Mouse (Mus musculus) CH12.LX (cell line): ENCODE data around the gene Leprot. TPM values are rescaled to one million over a fixed set of nuclear protein-coding genes. Genes with fewer than 3 reads are reported as not detected.

Experiments
- DNase-seq: peaks from one replicate; pipeline ENCODE4 v3.0.0-alpha.2; 2013; ENCODE audit errors: extremely low read depth
- H3K27ac ChIP-seq: 2 replicates; pipeline ENCODE4 v1.5.1; 2012; ENCODE audit warnings: low read depth, mild to moderate bottlenecking, control low read depth, moderate library complexity; ENCODE audit not compliant: insufficient read depth
- H3K27me3 ChIP-seq: replicated peaks from 2 replicates; pipeline ENCODE3; 2012; ENCODE audit warnings: inconsistent platforms
- H3K36me3 ChIP-seq, 2 experiments: replicated peaks in 1 of 2; 2 replicates each; pipeline versions ENCODE3 to v1.6.1; 2012; ENCODE audit warnings: inconsistent platforms in 1 of 2, low read length in 1 of 2, mild to moderate bottlenecking in 1 of 2, mixed read lengths in 1 of 2, moderate library complexity in 1 of 2; ENCODE audit not compliant: control insufficient read depth in 1 of 2, insufficient read depth in 1 of 2
- H3K4me1 ChIP-seq, 2 experiments: 2 replicates each; pipeline ENCODE4 v1.6.1; 2012; ENCODE audit warnings: inconsistent platforms in 1 of 2, moderate library complexity in 1 of 2; ENCODE audit not compliant: insufficient read depth in 2 of 2, control insufficient read depth in 1 of 2
- H3K4me2 ChIP-seq: 2 replicates; pipeline ENCODE4 v1.6.1; 2012; ENCODE audit warnings: low read depth, mild to moderate bottlenecking, control low read depth; ENCODE audit not compliant: poor library complexity, insufficient read depth, severe bottlenecking
- H3K4me3 ChIP-seq, 3 experiments: fragments of 150-350 bp in 1 of 3; sonication (generic) in 1 of 3; replicated peaks in 1 of 3; 2 replicates each; pipeline versions ENCODE3 to v1.5.1; 2011 to 2012; ENCODE audit warnings: low read depth in 2 of 3, low read length in 2 of 3, mild to moderate bottlenecking in 2 of 3, moderate library complexity in 2 of 3, control low read depth in 1 of 3, improper control_type of control experiment in 1 of 3, inconsistent platforms in 1 of 3, mixed read lengths in 1 of 3; ENCODE audit not compliant: poor library complexity in 1 of 3
- H3K79me2 ChIP-seq: replicated peaks from 2 replicates; pipeline ENCODE4 v1.6.1; 2012; ENCODE audit warnings: mild to moderate bottlenecking, moderate library complexity; ENCODE audit not compliant: control insufficient read depth, poor library complexity, insufficient read depth, severe bottlenecking; ENCODE audit errors: extremely low read depth
- H3K9ac ChIP-seq: 2 replicates; pipeline ENCODE4 v1.6.1; 2012; ENCODE audit warnings: low read depth, mild to moderate bottlenecking, control low read depth, moderate library complexity; ENCODE audit not compliant: insufficient read depth
- H3K9me3 ChIP-seq: replicated peaks from 2 replicates; pipeline ENCODE3; 2012; ENCODE audit warnings: low read length, inconsistent platforms, mixed read lengths
- BHLHE40 ChIP-seq: IDR thresholded peaks from 2 replicates; pipeline ENCODE4 v1.6.1; 2011; ENCODE audit warnings: mild to moderate bottlenecking, low read depth, low read length, improper control_type of control experiment
- CHD1 ChIP-seq: IDR thresholded peaks from 2 replicates; pipeline ENCODE4 v1.6.1; 2012; ENCODE audit warnings: low read depth, low read length, improper control_type of control experiment, inconsistent platforms
- ELF1 ChIP-seq: IDR thresholded peaks from 2 replicates; pipeline ENCODE4 v1.6.1; 2014; ENCODE audit warnings: low read depth, mild to moderate bottlenecking, inconsistent platforms, low read length, improper control_type of control experiment
- GABPA ChIP-seq: IDR thresholded peaks from 2 replicates; pipeline ENCODE4 v1.6.1; 2012; ENCODE audit warnings: low read depth, low read length, improper control_type of control experiment, inconsistent platforms; ENCODE audit not compliant: insufficient replicate concordance
- HCFC1 ChIP-seq: IDR thresholded peaks from 2 replicates; pipeline ENCODE4 v1.6.1; 2012; ENCODE audit warnings: low read depth, mild to moderate bottlenecking, inconsistent platforms, low read length, improper control_type of control experiment
- IRF4 ChIP-seq: IDR thresholded peaks from 2 replicates; pipeline ENCODE4 v1.6.1; 2014; ENCODE audit warnings: low read depth, mild to moderate bottlenecking, inconsistent platforms, low read length, improper control_type of control experiment
- JUND ChIP-seq: conservative IDR thresholded peaks from 2 replicates; pipeline ENCODE4 v1.6.1; 2011; ENCODE audit warnings: low read depth, low read length, improper control_type of control experiment
- KAT2A ChIP-seq: IDR thresholded peaks from 2 replicates; pipeline ENCODE4 v1.6.1; 2012; ENCODE audit warnings: low read length, improper control_type of control experiment, inconsistent platforms; ENCODE audit not compliant: insufficient replicate concordance
- MAFK ChIP-seq: IDR thresholded peaks from 2 replicates; pipeline ENCODE4 v1.6.1; 2011; ENCODE audit warnings: low read length, improper control_type of control experiment; ENCODE audit not compliant: insufficient replicate concordance
- MEF2A ChIP-seq: IDR thresholded peaks from 2 replicates; pipeline ENCODE4 v1.6.1; 2014; ENCODE audit warnings: low read depth, mild to moderate bottlenecking, inconsistent platforms, low read length, improper control_type of control experiment, borderline replicate concordance
- MYC ChIP-seq: IDR thresholded peaks from 2 replicates; pipeline ENCODE4 v1.6.1; 2011; ENCODE audit warnings: low read depth, mild to moderate bottlenecking, improper control_type of control experiment, low read length
- NELFE ChIP-seq: IDR thresholded peaks from 2 replicates; pipeline ENCODE4 v1.6.1; 2011; ENCODE audit warnings: low read depth, low read length, improper control_type of control experiment
- NRF1 ChIP-seq: IDR thresholded peaks from 2 replicates; pipeline ENCODE4 v1.6.1; 2014; ENCODE audit warnings: low read depth, mild to moderate bottlenecking, inconsistent platforms, low read length, improper control_type of control experiment, moderate library complexity
- PAX5 ChIP-seq: IDR thresholded peaks from 2 replicates; pipeline ENCODE4 v1.6.1; 2012; ENCODE audit warnings: low read length, inconsistent platforms, mixed read lengths
- SMC3 ChIP-seq: IDR thresholded peaks from 2 replicates; pipeline ENCODE4 v1.6.1; 2011; ENCODE audit warnings: low read depth, low read length, improper control_type of control experiment
- TBP ChIP-seq: conservative IDR thresholded peaks from 2 replicates; pipeline ENCODE4 v1.6.1; 2011; ENCODE audit warnings: low read depth, low read length, improper control_type of control experiment
- USF2 ChIP-seq: conservative IDR thresholded peaks from 2 replicates; pipeline ENCODE4 v1.6.1; 2011; ENCODE audit warnings: low read depth, low read length, improper control_type of control experiment
- ZC3H11A ChIP-seq: IDR thresholded peaks from 2 replicates; pipeline ENCODE4 v1.6.1; 2012; ENCODE audit warnings: low read depth, mild to moderate bottlenecking, inconsistent platforms, low read length, improper control_type of control experiment
- dilution Hi-C: fragments of 300-500 bp; cut with MboI; formaldehyde crosslinking; loops from 2 replicates; pipeline ENCODE4 v1.14.3; 2020; ENCODE audit warnings: low sequenced_read_pairs; ENCODE audit not compliant: extremely low pct_unique_long_range_greater_than_20kb, extremely low pct_ligation_motif_present
- in situ Hi-C: fragments of 300-500 bp; cut with MboI; formaldehyde crosslinking; loops from 3 replicates; pipeline ENCODE4 v1.14.3; 2019; ENCODE audit warnings: low sequenced_read_pairs, low pct_ligation_motif_present, low pct_unique_long_range_greater_than_20kb, mixed read lengths
- polyA plus RNA-seq: library from polyadenylated mRNA; unstranded; fragments of >175 nt; gene quantifications from 2 replicates; pipeline ENCODE4 v1.2.1, GENCODE M21; 2012; ENCODE audit warnings: low read depth; ENCODE audit not compliant: insufficient read length
- total RNA-seq, 2 experiments: library from RNA; depleted of rRNA; stranded (reverse); fragments of 300-350 nt in 1 of 2; fragments of >200 nt in 1 of 2; gene quantifications; 2 replicates each; pipeline ENCODE4 v1.2.3; 2012 to 2014

The Leprot gene
- total and polyA plus RNA-seq, 3 experiments, result 17.6 to 29.2 (median 24.2) TPM

DNA sequence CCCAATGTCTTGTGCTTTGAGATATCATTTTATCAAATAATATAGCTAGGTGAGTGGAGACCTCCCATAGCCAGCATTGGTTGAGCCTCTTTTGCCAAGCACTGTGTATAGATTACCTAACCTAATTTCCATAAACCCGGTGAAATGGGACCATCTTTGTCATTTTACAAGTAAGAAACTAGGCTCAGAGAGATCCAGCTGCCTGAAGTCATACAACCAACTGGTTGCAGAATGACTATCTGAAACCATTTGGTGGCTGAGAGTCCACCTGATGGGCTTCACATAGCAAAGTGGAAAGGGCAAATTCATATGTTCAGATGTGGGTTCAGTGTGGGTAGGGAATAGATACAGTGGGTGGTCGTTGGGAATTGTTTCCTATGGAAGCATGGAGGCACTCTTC is 3.4 kb downstream of the Leprot start (continued):
- no peak for TF ChIP-seq PAX5
- TF ChIP-seq SMC3, result no peak
- no peak for TF ChIP-seq ELF1
- peak; percentile 64; the same call in 1 of the 2 replicates for TF ChIP-seq MEF2A
- no peak for TF ChIP-seq KAT2A
- peak; percentile 73 for TF ChIP-seq BHLHE40
- no peak for TF ChIP-seq GABPA
- peak; percentile 95 for TF ChIP-seq IRF4
- TF ChIP-seq MYC, result no peak
- no peak for TF ChIP-seq NRF1
- TF ChIP-seq TBP, result no peak
- TF ChIP-seq USF2, result no peak
- peak; percentile 94 for TF ChIP-seq JUND
- no peak for TF ChIP-seq HCFC1
- no peak for TF ChIP-seq CHD1
- no peak for TF ChIP-seq NELFE
- peak; percentile 77 for TF ChIP-seq MAFK

DNA sequence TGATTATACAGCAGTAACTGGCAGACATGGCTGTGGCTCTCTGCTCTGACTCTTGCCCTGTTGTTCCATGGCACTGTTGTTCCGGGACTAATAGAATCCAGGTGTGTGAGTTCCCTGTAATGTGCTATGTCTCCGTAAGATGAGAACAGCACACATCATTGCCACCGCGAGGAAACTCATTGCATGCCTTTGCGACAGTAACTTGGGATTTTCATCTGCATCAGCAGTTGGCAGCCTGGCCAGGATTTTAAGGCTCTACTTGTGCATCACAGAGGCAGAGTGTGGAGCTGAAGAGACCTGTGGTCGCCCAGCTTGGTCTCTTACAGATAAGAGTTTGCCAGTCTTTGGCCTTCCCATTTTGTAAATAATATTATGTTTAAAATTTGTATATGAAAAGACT is 6.7 kb downstream of the Leprot start:
- H3K9ac ChIP-seq, result no peak overlapping the region
- DNase-seq, result no peak
- in situ Hi-C loops, result no loop called here

DNA sequence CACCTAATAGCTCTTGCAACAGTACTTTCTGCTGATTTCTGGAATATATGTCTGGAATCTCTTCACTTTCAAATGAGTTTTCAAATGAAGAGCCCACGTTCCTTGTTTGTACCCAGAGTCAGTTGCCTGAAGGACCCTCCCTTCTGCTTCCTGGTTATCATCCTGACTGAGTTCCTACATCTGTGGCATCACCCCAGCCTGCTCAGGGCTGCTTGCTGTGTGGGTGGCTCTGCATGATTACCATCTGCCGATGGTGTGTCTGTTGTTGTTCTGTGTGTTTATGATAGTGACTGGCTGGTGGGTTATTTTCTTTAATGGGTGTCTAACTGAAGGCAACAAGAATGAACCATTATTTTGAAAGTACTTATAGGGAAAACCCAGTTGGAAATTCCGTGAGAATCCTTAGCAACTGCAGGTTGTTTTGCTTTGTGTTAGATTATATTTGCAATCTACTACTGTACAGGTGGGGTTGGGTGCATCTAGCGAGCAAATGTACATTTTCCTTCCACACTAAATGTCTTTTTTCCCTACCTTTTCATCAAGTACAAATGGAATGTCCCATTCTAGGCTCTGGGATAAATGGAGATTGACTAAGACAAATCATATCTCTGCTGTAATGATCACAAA is 7.4 kb downstream of the Leprot start:
- Histone ChIP-seq H3K27ac (no peak overlapping the region), H3K4me3 (no peak overlapping the region)
- TF ChIP-seq ZC3H11A (no peak), NRF1 (no peak)

More for the DNA sequence above, 6.7 kb downstream of the Leprot start:
- Histone ChIP-seq H3K27me3 (no peaks in the 10 kb centered on the region), H3K4me1 (peaks cover 14 to 42% of the 10 kb centered on the region in 2 experiments), H3K4me2 (no peak overlapping the region), H3K27ac (no peak overlapping the region), H3K79me2 (no peaks in the 10 kb centered on the region; the same call in 1 of the 2 replicates), H3K4me3 (no peak overlapping the region), H3K36me3 (peaks cover 11 to 52% of the 10 kb centered on the region in 2 experiments), H3K9me3 (no peaks in the 10 kb centered on the region)
- dilution Hi-C loops, result no loop called here
- TF ChIP-seq NRF1, result no peak

More for the DNA sequence above, 7.4 kb downstream of the Leprot start:
- peaks cover 12 to 55% of the 10 kb centered on the region in 2 experiments for H3K36me3 ChIP-seq
- no peak for DNase-seq
- no peak overlapping the region for H3K4me2 ChIP-seq
- H3K27me3 ChIP-seq, result no peaks in the 10 kb centered on the region
- H3K9me3 ChIP-seq, result no peaks in the 10 kb centered on the region
- no peaks in the 10 kb centered on the region; the same call in 1 of the 2 replicates for H3K79me2 ChIP-seq
- in situ Hi-C loops, result no loop called here
- H3K9ac ChIP-seq, result no peak overlapping the region
- peaks cover 11 to 36% of the 10 kb centered on the region in 2 experiments for H3K4me1 ChIP-seq
- dilution Hi-C loops, result no loop called here
